Mouse (Mus musculus) brain, adult 2 months (tissue): Measurements from ENCODE around the gene Flywch1.

Experiments used
- DNase-seq: peaks from one replicate; pipeline ENCODE4 v3.0.0; 2011; ENCODE audit warnings: low read depth, low spot score

Flywch1 gene

GRCm38 (mm10) chr17:23771284-23772218 lies at the start of gene Flywch1:
Gene Flywch1 (minus strand): TSS chr17:23771602.
- peak; percentile 100 for DNase-seq

DNA sequence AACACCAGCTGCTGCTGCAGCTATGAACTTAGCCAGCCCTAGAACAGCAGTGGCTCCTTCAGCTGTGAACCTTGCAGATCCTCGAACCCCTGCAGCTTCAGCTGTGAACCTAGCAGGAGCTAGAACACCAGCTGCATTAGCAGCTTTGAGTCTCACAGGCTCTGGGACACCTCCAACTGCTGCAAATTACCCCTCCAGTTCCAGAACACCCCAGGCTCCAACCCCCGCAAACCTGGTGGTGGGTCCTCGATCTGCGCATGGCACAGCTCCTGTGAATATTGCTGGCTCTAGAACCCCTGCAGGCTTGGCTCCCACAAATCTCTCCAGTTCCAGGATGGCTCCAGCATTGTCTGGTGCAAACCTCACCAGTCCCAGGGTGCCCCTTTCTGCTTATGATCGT lies 49.3 kb upstream of the Flywch1 start:
- peak; percentile 51 for DNase-seq

GRCm38 (mm10) chr17:23819235-23819634 lies 47.8 kb upstream of the Flywch1 start:
- DNase-seq = no peak

DNA sequence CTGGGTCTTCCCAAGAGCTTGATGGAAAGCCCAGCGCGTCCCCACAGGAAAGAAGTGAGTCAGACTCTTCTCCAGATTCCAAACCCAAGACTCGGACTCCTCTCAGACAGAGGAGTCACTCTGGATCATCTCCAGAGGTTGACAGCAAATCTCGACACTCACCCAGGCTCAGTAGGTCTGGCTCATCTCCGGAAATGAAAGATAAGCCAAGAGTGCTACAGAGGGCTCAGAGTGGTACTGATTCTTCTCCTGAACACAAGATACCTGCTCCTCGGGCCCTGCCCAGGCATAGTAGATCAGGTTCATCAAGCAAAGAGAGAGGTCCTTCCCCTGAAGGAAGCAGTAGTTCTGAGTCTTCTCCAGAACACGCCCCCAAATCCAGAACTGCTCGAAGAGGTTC lies 47.2 kb upstream of the Flywch1 start:
- no peak for DNase-seq

GRCm38 (mm10) chr17:23815641-23816040 lies 44.2 kb upstream of the Flywch1 start:
- no peak for DNase-seq

DNA sequence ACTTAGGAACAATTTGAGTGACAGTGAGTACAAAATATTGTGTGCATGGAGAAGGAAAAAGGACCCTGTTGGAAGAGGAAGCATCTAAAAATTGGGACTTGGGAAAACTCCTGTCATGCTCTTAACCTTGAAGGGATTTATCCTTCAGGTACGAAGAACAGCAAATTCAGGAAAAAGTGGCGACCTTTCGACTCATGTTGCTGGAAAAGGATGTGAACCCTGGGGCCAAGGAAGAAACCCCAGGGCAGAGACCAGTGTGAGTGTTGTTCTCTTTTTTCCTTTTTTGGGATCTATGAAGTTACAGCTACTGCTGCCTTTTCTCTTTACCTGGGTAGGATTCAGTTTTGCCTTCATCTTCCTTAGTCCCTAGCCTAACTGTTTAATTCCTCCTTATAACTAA lies 36.5 kb upstream of the Flywch1 start:
- no peak for DNase-seq

- DNase-seq = peak; percentile 69
Measured at GRCm38 (mm10) chr17:23806867-23807266, 35.5 kb upstream of the Flywch1 start.

DNA sequence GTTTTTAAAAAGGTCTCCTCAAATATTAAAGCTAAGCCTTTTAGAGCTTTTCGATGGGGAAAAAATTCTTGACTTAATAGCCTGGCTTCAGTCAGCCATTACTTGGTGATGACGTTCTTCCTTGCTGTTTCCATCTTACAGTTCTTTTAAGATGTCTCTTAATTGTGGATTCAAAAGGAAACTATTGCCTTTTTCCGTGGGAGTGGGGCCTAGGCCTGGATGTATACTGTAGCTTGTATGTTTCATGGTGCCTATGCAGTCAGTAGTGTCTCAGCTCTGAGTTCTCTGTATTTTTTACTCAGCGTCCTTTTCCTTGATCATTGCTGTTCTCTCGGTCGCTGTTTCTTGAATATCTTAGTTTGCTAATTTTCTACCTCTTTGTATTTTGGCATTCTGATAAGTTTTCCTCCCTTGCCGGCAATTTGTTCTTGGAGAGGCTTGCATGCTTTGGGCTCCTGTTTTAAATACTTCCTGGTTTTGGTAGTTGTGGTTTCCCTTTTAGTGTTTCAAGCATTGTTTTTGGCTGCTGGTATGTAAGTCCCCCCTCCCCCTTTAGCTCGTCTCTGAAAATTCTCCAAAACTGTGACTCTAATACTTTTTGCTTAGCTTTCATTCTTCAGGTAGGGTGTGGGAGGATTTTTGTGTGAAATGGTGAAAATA lies 33.2 kb upstream of the Flywch1 start:
- DNase-seq = no peak

DNA sequence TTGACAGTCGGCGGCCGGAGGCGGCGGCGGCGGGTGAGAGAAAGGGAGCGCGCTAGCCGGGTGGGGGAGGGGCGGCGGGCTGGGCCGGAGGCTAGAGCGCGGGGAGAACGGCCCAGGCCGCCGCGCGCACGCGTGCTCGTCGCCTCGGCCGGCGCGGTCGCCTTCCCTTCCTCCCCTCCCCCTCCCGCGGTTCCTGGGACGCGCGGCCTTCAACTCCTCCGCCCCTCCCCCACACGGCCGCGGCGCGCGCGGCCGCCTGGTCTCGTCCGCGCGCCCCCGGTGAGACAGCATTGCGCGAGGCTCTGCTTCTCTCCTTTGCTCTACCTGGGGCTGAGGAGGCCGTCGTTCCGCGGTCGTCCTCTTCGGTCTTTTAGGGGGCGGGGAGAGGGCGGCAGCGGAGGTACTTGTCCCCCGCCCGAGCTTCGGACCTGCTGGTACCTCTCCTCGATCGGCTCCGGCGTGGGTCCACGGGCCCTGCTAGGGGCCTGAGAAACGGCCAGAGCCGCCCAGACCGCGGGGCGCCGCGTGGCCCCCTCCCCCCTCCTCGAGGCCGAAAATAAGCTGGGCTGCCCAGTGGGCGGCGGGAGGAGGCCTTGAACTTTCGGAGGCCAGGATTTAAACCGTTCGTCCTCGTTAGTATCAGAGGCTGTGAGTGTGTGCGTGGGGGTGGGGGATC lies 32.1 kb upstream of the Flywch1 start:
- peak; percentile 83 for DNase-seq

GRCm38 (mm10) chr17:23802746-23803365 lies 31.5 kb upstream of the Flywch1 start:
- DNase-seq = peak; percentile 100

GRCm38 (mm10) chr17:23801627-23802026 lies 30.2 kb upstream of the Flywch1 start:
- DNase-seq = no peak

DNA sequence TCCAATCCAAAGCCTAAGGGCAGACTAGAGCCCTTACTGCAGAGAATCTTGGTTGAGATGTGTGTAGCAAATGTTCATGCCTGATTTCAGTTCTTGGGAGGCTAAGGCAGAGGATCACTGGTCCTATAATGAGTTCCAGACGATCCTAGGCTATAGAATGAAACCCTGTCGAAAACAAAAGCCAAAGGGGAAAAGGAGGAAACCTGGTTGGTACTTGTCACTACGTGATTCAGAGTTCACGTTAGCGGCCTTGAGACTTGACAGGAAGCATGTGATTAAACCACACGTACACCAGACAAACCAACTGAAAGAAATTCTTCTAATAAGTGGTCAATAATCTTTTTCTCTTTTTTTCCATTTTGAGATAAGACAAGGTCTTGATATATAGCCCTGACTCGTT lies 25.9 kb upstream of the Flywch1 start:
- DNase-seq = no peak

- DNase-seq = no peak
Measured at GRCm38 (mm10) chr17:23795323-23795722, 23.9 kb upstream of the Flywch1 start.

DNA sequence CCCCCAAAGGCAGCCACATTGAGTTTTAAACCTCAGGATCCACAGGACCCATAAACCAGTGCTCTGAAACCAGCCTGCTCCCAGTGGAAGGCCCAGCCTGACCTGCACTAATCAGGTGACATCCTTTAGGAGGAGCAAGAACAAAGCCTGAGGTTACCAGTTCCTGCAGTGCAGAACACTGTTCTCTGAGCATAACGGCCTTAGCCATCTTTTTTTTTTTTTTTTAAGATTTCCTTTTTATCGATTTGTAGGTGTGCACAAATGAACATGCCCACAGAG lies 19.6 kb upstream of the Flywch1 start:
- peak; percentile 65 for DNase-seq

GRCm38 (mm10) chr17:23790269-23791078 lies 19.1 kb upstream of the Flywch1 start, which contains the start of gene Srrm2:
Gene Srrm2 (plus strand): TSS chr17:23790532.
- DNase-seq = peak; percentile 79

- no peak for DNase-seq
Measured at GRCm38 (mm10) chr17:23789749-23790268, 18.4 kb upstream of the Flywch1 start.

- DNase-seq = no peak
Measured at GRCm38 (mm10) chr17:23788973-23789372, 17.6 kb upstream of the Flywch1 start.

- DNase-seq = peak; percentile 91
Measured at GRCm38 (mm10) chr17:23786510-23786931, 15.1 kb upstream of the Flywch1 start.

DNA sequence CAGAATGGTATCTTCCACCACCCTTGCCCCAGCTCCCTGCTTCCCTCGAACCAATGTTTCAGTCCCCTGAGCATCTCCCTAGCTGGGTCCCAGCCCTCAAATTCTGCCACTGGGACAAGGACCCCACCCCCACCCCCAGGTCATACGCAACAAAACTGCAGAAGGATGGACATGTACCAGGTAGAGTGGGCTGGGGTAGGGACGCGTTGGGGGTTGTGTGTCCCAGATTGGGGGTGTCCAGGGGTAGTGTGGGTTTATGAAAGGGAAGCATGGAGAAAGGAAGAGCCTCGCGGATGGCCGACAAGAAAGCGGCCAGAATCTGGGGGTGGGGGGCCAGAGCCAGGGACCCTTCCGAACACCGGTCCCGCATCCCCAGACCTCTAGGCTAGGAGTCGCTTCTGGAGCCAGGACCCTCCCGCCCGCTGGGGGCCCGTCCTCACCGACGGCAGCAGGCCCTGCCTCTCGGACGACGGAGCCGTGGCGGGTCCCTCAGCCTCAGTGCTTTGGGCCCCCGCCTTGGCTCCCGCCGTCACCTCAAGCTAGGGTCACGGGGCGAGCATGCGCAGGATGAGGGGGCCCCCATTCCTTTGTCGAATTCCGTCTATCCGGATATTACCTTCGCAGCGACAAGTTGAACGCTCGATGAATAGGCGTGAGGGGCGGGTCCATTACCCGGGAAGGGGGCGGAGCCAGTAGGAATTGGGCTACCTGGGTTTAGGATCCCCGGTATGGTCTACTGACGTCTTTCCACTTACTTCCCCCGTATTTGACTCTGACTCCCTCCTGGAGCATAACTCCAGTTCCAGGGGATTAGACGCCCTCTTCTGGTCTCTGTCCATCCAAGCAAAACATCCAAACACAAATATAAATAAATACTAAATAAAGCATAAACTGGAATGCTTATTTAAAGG lies 14.4 kb upstream of the Flywch1 start, which contains the start of gene Flywch2:
Gene Flywch2 (minus strand): TSS at position 521 of the 911 bp plus-strand sequence.
- DNase-seq = peak; percentile 98

- no peak for DNase-seq
Measured at GRCm38 (mm10) chr17:23783352-23783751, 11.9 kb upstream of the Flywch1 start.
